30 mouse cellular contexts compared by ENCODE assay signal in genomic region chr13:92994743-92995142, GRCm38 (mm10).
DNase-seq lines count a peak whose midpoint lies in the region; TF ChIP-seq lines count a peak whose summit lies in the region.
"Had no signal": no experiment of that assay in that cellular context is flagged by ENCODE, and none has a peak within 500 bp of the region (broad histone marks: within the 10 kb centered on the region; RNA-seq: fewer than 3 reads in every experiment).

No protein-coding gene starts in this region.

- DNase-seq in gastrocnemius, adult 18-20 months (ENCODE audit: low spot score) = peak; percentile 80
- DNase-seq in gastrocnemius, postnatal 4 days (ENCODE audit: low spot score in 2 of 2) = no peak
- peak; percentile 76 for DNase-seq in heart, adult 8-10 months (ENCODE audit: low spot score)
- DNase-seq in heart, adult 2 months = no peak
- peak; percentile 85 for DNase-seq in 3T3-L1 (ENCODE audit: low read depth, low spot score)
- peak; percentile 8 for DNase-seq in limb, embryonic 10.5 days (ENCODE audit: low spot score)
- DNase-seq in testis, postnatal 14 days (ENCODE audit: low spot score) = no peak
- DNase-seq: adrenal gland, postnatal 14 days; cerebellum, adult 11-12 months; cerebellum, postnatal 10 days; gastrocnemius, postnatal 14 days; kidney, adult 2 months; kidney, postnatal 36 days; left cerebral cortex, postnatal 4 days; liver, embryonic 13.5 days; lung, adult 18-20 months; right cerebral cortex, postnatal 14 days; spleen, adult 18-20 months; thymus, adult 18-20 months; thymus, postnatal 25 days had no signal

- no peaks in the 10 kb centered on the region for H3K27me3 ChIP-seq in heart, adult 2 months (ENCODE audit: control insufficient read depth, insufficient read depth, low read length)
- no peaks in the 10 kb centered on the region for H3K27me3 ChIP-seq in limb, embryonic 10.5 days (ENCODE audit: low read depth, poor library complexity, severe bottlenecking)
- H3K27me3 ChIP-seq: forebrain, embryonic 13.5 days; heart, embryonic 13.5 days; hindbrain, embryonic 12.5 days; intestine, embryonic 15.5 days; limb, embryonic 15.5 days; liver, embryonic 13.5 days; midbrain, embryonic 13.5 days; neural tube, embryonic 13.5 days had no signal

- no peak for TF ChIP-seq EP300 in heart, adult 2 months (IDR thresholded peaks at IDR 0.05; ENCODE audit: insufficient read depth, low read depth, low read length)

- H3K4me3 ChIP-seq in heart, adult 2 months = no peak overlapping the region
- no peak overlapping the region for H3K4me3 ChIP-seq in limb, embryonic 10.5 days
- H3K4me3 ChIP-seq: forebrain, embryonic 13.5 days; heart, embryonic 13.5 days; hindbrain, embryonic 12.5 days; intestine, embryonic 15.5 days; layer of hippocampus, adult 2 months; limb, embryonic 15.5 days; liver, embryonic 13.5 days; midbrain, embryonic 13.5 days; neural tube, embryonic 13.5 days had no signal

- H3K27ac ChIP-seq in heart, adult 2 months = no peak overlapping the region
- H3K27ac ChIP-seq in limb, embryonic 10.5 days = no peak overlapping the region
- H3K27ac ChIP-seq: forebrain, embryonic 13.5 days; heart, embryonic 13.5 days; hindbrain, embryonic 12.5 days; hindbrain, postnatal 0 days; intestine, embryonic 15.5 days; layer of hippocampus, adult 2 months; limb, embryonic 15.5 days; liver, embryonic 13.5 days; macrophage; midbrain, embryonic 13.5 days; neural tube, embryonic 13.5 days had no signal

- no peak for TF ChIP-seq POLR2A in heart, adult 2 months (IDR thresholded peaks at IDR 0.05; ENCODE audit: insufficient read depth, low read depth, low read length)

- TF ChIP-seq CTCF in heart, adult 2 months (IDR thresholded peaks at IDR 0.05) = no peak

- H3K79me2 ChIP-seq in heart, adult 2 months (replicated peaks; ENCODE audit: control insufficient read depth, insufficient read depth, low read length) = no peaks in the 10 kb centered on the region

- H3K9ac ChIP-seq in heart, adult 2 months (ENCODE audit: low read depth, low read length) = no peak overlapping the region
- H3K9ac ChIP-seq: forebrain, embryonic 13.5 days; heart, embryonic 13.5 days; hindbrain, embryonic 12.5 days; intestine, embryonic 15.5 days; limb, embryonic 15.5 days; liver, embryonic 13.5 days; midbrain, embryonic 13.5 days; neural tube, embryonic 13.5 days had no signal

- intact Hi-C loops in heart, adult 2 months (cut with DNase I) = no loop called here

- no peaks in the 10 kb centered on the region for H3K36me3 ChIP-seq in heart, adult 2 months (ENCODE audit: control insufficient read depth, insufficient read depth, low read length)
- no peaks in the 10 kb centered on the region for H3K36me3 ChIP-seq in limb, embryonic 10.5 days
- H3K36me3 ChIP-seq: heart, embryonic 13.5 days; hindbrain, embryonic 12.5 days; intestine, embryonic 15.5 days; limb, embryonic 15.5 days; liver, embryonic 13.5 days; midbrain, embryonic 13.5 days; neural tube, embryonic 13.5 days had no signal

- H3K9me3 ChIP-seq in limb, embryonic 10.5 days (replicated peaks) = no peaks in the 10 kb centered on the region
- H3K9me3 ChIP-seq: forebrain, embryonic 13.5 days; heart, embryonic 13.5 days; hindbrain, embryonic 12.5 days; intestine, embryonic 15.5 days; limb, embryonic 15.5 days; liver, embryonic 13.5 days; midbrain, embryonic 13.5 days; neural tube, embryonic 13.5 days had no signal

- no peaks in the 10 kb centered on the region for H3K4me1 ChIP-seq in heart, adult 2 months (ENCODE audit: control insufficient read depth, insufficient read depth, low read length)
- no peaks in the 10 kb centered on the region for H3K4me1 ChIP-seq in limb, embryonic 10.5 days
- H3K4me1 ChIP-seq: forebrain, embryonic 13.5 days; hindbrain, embryonic 12.5 days; intestine, embryonic 15.5 days; limb, embryonic 15.5 days; liver, embryonic 13.5 days; midbrain, embryonic 13.5 days had no signal

Comparison
In these comparisons a context has a peak if more than half of its experiments do, and no peak if none do; other contexts are left out.
1. DNase-seq: peak in gastrocnemius, adult 18-20 months (single experiment), heart, adult 8-10 months (single experiment), 3T3-L1 (single experiment) and limb, embryonic 10.5 days (single experiment); none in gastrocnemius, postnatal 4 days (0 of 2), heart, adult 2 months (0 of 2) and testis, postnatal 14 days (single experiment).